Mouse (Mus musculus) cerebellum, adult 2 months (tissue): ENCODE results near the gene Kars. TPM values are rescaled to one million over a fixed set of nuclear protein-coding genes. Genes with fewer than 3 reads are reported as not detected.

ENCODE experiments used
- DNase-seq, 2 experiments: peaks; one replicate each; pipeline ENCODE4 v3.0.0; 2021
- H3K27ac ChIP-seq: fragments of 200-500 bp; 2 replicates; pipeline ENCODE4 v1.5.1; 2012; ENCODE audit warnings: low read length, control low read depth, inconsistent platforms; ENCODE audit not compliant: insufficient read depth
- H3K27me3 ChIP-seq: fragments of 200-500 bp; 2 replicates; pipeline ENCODE4 v1.6.1; 2012; ENCODE audit warnings: inconsistent platforms, mild to moderate bottlenecking, low read length, moderate library complexity; ENCODE audit not compliant: control insufficient read depth, insufficient read depth
- H3K4me1 ChIP-seq: fragments of 200-500 bp; 2 replicates; pipeline ENCODE4 v1.6.1; 2011; ENCODE audit warnings: low read length; ENCODE audit not compliant: control insufficient read depth, insufficient read depth
- H3K4me3 ChIP-seq: fragments of 200-500 bp; replicated peaks from 2 replicates; pipeline ENCODE3; 2011; ENCODE audit warnings: mild to moderate bottlenecking, low read depth, low read length, control low read depth; ENCODE audit not compliant: insufficient read depth
- CTCF ChIP-seq: fragments of 200-500 bp; IDR thresholded peaks from 2 replicates; pipeline ENCODE4 v1.5.1; 2011; ENCODE audit warnings: low read depth, mild to moderate bottlenecking, control low read depth, low read length, moderate library complexity, borderline replicate concordance; ENCODE audit not compliant: insufficient read depth
- POLR2A ChIP-seq: fragments of 200-500 bp; IDR thresholded peaks from 2 replicates; pipeline ENCODE4 v1.6.1; 2011; ENCODE audit warnings: low read length, control low read depth, borderline replicate concordance; ENCODE audit not compliant: insufficient read depth
- WGBS: fragments of 180-500 bp; shearing (Covaris S2); methylation state at CpG from one replicate; pipeline ENCODE4 v1.1.7; 2018; 5-methylcytosine and 5-hydroxymethylcytosine counted together
- polyA plus RNA-seq: library from polyadenylated mRNA; depleted of rRNA; stranded (reverse); fragments of >200 nt; gene quantifications from 2 replicates; pipeline ENCODE4 v1.2.3, GENCODE M21; 2012; rRNA removed

Gene Kars
- 90.2 and 91.7 TPM in 2 replicates for polyA plus RNA-seq

DNA sequence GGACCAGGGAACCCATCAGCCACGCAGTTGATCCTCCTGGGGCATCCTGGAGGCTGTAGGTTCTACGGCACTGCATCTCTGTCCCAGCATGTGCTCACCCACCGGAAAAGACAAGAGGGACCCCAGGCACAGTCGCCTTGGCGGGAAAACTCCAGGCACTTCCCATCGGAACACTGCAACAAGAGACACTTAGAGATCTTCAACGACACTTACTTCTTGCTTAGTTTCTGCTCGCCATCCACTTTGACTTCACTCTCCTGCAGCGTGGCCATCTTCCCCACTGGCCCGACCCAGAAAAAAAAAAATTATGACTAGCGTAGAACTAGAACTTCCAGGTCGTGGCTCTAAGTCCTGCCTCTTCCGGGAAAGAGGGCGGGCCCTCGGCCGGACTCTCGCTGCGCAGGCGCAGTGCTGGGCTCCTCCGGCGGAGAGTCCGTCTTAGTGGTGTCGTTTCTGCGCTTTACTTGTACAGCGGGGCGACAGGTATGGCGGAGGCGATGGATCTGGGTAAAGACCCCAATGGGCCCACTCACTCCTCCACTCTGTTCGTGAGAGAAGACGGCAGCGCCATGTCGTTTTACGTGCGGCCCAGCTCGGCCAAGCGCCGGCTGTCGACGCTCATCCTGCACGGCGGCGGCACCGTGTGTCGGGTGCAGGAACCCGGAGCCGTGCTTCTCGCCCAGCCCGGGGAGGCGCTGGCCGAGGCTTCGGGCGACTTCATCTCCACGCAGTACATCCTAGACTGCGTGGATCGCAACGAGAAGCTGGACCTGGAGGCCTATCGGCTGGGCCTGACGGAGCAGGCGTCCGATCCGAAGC is at the start of gene Kars, which contains the start of gene Terf2ip:
Gene Kars (minus strand): TSS at position 327 of the 819 bp plus-strand sequence.
Gene Terf2ip (plus strand): TSS at position 402 of the 819 bp plus-strand sequence.
- TF ChIP-seq CTCF, result no peak
- peak; percentile 99 for TF ChIP-seq POLR2A
- under 1% methylated on average over 61 of the region's 61 CpGs for WGBS

DNA sequence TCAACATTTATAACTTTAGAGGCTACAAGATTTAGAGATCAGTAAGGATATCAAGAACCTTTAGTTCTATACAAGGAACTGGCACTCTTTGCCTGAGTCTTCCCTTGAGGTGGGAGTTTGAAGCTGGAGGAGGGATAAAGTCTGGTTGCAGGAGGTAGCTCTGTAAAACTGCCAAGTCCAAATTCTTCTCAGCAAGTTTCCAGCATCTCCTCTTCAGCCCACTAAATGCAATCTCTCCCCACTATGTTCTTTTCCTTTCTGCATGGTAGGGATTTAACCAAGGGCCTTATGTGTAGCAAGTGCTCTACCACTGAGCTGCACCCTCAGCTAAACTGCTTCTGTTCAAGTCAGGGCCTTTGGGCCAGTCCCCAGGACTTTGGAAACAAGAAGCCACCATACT is 43.3 kb upstream of the Kars start:
- Histone ChIP-seq H3K27me3 (no peaks in the 10 kb centered on the region), H3K27ac (no peak overlapping the region), H3K4me3 (no peak overlapping the region), H3K4me1 (no peaks in the 10 kb centered on the region)
- TF ChIP-seq POLR2A (no peak), CTCF (no peak)
- DNase-seq, result no peak

More for the DNA sequence above, at the start of gene Kars, which contains the start of gene Terf2ip:
- H3K27ac ChIP-seq, result peak within 1 kb of the TSS; percentile 26
- peak; percentile 93 to 94 for DNase-seq
- no peaks in the 10 kb centered on the region; the same call in 1 of the 2 replicates for H3K4me1 ChIP-seq
- peak within 1 kb of the TSS; percentile 80 for H3K4me3 ChIP-seq
- no peaks in the 10 kb centered on the region for H3K27me3 ChIP-seq

- no peaks in the 10 kb centered on the region for H3K27me3 ChIP-seq
- H3K27ac ChIP-seq, result no peak overlapping the region
- H3K4me1 ChIP-seq, result no peaks in the 10 kb centered on the region
- no peak overlapping the region for H3K4me3 ChIP-seq
- DNase-seq, result no peak
- TF ChIP-seq CTCF, result no peak
- TF ChIP-seq POLR2A, result no peak
- 74% methylated on average over 9 of the region's 9 CpGs for WGBS
Measured at GRCm38 (mm10) chr8:112051537-112051936, 40.4 kb upstream of the Kars start.

GRCm38 (mm10) chr8:112049984-112050383 is 38.9 kb upstream of the Kars start:
- DNase-seq, result no peak
- Histone ChIP-seq H3K4me3 (no peak overlapping the region), H3K27me3 (no peaks in the 10 kb centered on the region), H3K27ac (no peak overlapping the region), H3K4me1 (no peaks in the 10 kb centered on the region)
- TF ChIP-seq POLR2A (no peak), CTCF (no peak)
- 84% methylated on average over 6 of the region's 6 CpGs for WGBS

DNA sequence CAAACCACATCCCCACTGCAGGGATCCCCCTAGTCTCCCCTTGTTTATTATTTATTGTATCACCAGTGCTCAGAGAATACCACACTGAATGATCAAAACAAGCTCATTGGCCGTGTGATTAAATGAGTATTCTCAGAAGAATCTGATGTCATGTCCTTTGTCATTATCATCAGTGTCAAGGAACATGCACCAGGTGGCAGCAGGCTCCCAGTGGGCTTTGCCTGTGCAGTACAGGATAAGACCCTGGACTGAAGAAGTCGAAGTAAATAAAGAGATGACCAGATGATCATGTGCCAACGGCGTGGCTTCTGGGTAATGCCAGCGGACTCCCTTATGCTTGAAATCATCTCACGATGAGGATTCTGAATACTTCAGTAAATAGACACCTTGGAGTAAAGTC is 37.2 kb upstream of the Kars start:
- Histone ChIP-seq H3K27ac (no peak overlapping the region), H3K4me1 (no peaks in the 10 kb centered on the region), H3K4me3 (no peak overlapping the region), H3K27me3 (no peaks in the 10 kb centered on the region)
- DNase-seq, result no peak
- 34% methylated on average over 6 of the region's 6 CpGs for WGBS
- TF ChIP-seq POLR2A, result no peak
- no peak for TF ChIP-seq CTCF

- no peak overlapping the region for H3K4me3 ChIP-seq
- TF ChIP-seq POLR2A (no peak), CTCF (peak; percentile 87)
- 1% methylated on average over 7 of the region's 7 CpGs for WGBS
- no peaks in the 10 kb centered on the region for H3K4me1 ChIP-seq
- H3K27ac ChIP-seq, result no peak overlapping the region
- no peaks in the 10 kb centered on the region for H3K27me3 ChIP-seq
- peak; percentile 75 to 82 for DNase-seq
Measured at GRCm38 (mm10) chr8:112045896-112046295, 34.8 kb upstream of the Kars start.

DNA sequence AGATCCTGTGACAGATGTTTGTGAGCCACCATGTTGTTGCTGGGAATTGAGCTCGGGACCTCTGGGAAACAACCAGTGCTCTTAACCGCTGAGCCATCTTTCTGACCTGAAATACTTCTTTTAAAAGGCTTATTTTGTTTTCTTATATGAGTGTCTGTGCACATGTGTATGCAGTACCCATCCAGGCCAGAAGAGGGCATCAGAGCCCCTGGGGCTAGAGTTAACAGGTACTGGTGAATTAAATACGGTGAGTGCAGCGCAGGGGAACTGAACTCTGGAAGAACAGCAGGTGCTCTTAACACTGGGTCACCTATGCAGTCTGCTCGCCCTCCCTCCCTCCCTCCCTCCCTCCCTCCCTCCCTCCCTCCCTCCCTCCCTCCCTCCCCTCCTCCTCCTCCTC is 34.1 kb upstream of the Kars start:
- H3K4me3 ChIP-seq, result no peak overlapping the region
- DNase-seq, result no peak
- H3K4me1 ChIP-seq, result no peaks in the 10 kb centered on the region
- WGBS, result 84% methylated on average over 5 of the region's 5 CpGs
- TF ChIP-seq POLR2A (no peak), CTCF (no peak)
- no peak overlapping the region for H3K27ac ChIP-seq
- H3K27me3 ChIP-seq, result no peaks in the 10 kb centered on the region

DNA sequence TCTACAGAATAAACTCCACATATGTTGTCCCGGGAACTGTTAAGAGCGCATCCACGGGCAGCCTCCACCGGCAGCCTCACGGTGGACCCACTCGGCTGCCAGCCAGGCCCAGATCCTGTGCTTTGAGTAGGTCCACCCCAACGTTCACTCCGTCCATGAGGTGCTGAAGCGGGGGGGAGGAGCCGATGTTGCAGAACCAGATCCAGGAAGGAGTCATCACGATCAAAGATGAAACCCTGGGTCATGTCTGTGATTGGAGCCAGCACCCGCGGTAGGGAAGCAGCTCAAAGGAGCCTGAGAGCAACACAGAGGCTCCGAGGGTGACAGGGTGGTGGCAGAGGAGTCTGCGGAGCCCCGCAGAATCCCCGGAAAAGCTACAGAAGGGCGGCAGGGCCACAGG is 26.4 kb upstream of the Kars start:
- no peak for TF ChIP-seq POLR2A
- no peak for TF ChIP-seq CTCF
- 83% methylated on average over 18 of the region's 18 CpGs for WGBS
- Histone ChIP-seq H3K4me1 (no peaks in the 10 kb centered on the region), H3K27me3 (no peaks in the 10 kb centered on the region), H3K27ac (no peak overlapping the region), H3K4me3 (no peak overlapping the region)
- DNase-seq, result no peak
